Mouse (Mus musculus) thymus, adult 18-20 months (tissue): ENCODE measurements around the gene Rrbp1.

Experiments
- DNase-seq, 2 experiments: peaks; one replicate each; pipeline ENCODE4 v3.0.0; 2022; ENCODE audit warnings: mixed read lengths in 2 of 2

The Rrbp1 gene

DNA sequence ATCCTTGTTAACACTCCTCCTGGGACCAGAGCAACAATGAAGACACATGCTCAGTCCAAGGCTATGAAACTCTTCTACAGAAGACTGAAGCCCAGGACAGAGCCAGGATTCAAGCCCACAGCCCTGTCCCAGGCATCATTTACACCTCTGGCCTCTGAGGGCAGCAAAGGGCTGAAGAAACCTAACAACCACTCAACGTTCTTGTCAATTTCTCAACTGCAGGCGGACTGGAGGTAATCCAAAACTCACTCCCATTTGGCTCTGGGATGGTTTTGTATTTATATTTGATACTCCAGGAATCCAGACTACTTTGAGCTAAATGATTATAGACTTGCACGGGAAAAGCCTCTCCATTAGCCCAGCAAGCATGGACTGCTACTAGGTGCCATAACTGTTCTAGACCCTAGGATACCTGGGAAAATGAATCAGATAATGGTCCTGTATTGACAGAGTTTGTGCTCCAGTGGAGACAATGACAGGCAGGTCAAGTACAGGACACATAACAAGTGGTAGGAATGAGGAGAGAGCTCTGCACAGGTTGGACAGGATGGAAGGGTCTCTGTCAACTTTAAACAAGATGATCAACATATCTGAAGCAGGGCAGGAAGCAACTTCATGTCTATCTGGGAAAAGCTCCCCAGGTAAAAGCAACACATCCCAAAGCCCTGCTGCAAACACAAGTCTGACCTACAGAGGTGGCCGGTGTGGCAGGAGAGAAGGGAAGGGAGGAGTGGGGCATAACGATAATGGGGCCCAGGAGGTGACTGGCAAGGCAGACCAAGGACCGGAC, 5.7 kb downstream of the Rrbp1 start:
- DNase-seq = no peak

DNA sequence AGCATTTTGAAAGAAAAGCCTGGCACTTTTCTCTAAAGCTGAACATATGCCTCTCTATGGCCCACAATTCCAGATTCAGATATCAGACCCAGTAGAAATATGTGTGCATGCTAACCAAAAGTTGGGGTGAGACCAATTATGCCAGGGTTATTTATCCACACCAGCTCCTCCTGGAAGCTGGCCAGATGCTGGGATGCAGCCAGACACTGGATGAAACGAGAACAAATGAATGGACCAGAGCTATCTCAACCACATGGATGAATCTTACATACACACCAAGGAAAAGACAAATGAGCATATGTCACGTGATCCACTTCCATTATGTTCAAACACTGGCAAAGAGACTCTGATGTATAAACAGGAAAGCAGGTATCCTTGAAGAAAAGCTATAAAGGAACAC, 7.5 kb downstream of the Rrbp1 start:
- DNase-seq = no peak

DNA sequence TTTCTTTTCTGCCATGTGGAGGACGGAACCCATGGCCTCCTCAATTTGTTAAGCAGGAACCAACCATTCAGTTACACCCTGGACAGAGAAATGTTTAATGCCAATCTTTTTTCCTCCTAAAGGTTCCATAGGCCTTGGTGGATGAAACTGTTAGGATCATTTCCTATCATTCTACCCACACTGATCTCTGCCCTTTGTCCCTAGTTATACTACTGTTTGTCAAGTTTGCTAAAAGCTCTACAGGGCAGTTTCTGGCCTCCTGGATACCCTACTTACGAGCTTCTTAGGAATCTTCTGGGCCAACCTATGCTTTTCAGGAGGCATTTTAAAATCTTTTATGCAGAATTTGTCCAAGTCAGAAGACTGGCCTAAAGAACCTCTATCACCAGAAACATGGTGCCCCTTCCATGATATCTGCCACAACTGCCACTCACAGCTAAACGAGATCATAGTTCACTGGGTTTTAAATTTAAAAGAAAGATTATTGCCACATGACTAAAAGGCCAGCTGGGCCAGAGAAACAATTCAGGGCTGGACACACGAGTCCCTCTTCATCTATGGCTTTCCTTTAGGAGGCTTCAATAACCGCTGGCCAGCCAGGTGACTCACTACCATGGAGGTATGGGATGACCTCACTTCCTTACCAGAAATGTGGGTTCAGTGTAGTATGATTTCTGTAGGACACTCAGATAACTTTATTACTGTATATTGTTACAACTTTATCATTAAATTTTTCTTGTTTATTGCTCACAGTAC, 8.7 kb downstream of the Rrbp1 start:
- no peak for DNase-seq

DNA sequence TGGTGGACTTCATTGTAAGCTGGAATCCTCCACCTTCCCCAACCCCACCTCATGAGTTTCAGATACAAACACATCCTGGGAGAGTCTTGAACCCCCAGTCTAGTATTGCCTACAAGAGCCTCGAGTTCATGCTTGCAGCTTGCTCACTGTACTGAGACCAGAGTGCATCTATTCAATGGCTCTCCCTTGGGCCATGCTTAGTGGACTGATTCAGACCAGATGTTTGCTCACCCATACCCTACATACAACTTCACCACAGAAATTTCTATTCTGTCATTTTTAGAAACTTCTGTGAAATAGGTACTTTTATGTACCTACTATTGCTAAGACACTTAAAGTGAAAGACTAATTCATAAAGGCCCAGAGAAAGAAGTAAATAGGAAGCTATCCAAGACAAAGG, 18.1 kb downstream of the Rrbp1 start:
- no peak for DNase-seq

DNA sequence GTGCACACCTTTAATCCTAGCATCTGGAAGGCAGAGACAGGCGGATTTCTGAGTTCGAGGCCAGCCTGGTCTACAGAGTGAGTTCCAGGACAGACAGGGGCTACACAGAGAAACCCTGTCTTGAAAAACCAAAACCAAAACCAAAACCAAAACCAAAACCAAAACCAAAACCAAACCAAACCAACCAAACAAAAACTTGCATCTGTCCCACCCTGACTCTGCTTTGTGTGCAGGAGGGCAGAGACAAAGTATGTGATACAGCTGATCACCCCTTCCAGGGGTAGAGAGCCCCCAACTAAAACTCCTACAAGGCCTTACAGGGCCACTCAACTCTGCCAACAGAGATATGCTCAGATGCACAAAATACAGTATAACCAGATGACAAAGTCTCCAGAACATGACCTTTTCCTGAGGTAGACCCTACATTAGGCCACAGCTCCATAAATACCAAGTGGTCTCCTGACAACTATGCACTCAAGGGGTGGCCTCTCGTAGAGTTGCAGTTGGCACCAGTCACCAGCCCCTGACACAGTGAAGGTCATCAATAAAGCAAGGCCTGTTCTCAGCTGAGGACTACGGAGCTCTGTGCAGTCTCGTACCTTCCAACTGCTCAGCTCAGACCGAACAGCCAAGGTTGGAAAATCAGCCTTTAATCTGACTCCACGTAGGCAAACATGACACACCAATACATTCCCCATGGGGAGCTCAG, 18.9 kb downstream of the Rrbp1 start:
- DNase-seq = no peak

GRCm38 (mm10) chr2:143990997-143991396, 20.1 kb downstream of the Rrbp1 start:
- no peak for DNase-seq

DNA sequence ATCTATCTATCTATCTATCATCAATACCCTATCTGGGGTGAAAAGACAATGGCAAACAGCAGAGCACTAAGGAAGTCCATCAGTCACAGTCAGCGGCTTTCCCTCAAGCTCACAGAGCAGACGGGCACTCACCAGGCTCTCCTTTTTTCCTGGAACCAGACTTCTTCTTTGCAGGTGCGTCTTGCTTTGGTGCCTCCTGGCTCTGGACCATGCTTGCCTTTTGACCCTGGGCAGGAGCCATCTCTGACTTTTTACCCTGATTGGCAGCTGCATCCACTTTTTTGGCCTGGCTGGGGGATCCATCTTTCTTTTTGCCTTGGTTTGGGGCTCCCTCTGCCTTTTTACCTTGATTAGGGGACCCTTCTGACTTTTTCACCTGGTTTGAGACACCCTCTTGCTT, 23.0 kb downstream of the Rrbp1 start:
- no peak for DNase-seq

DNA sequence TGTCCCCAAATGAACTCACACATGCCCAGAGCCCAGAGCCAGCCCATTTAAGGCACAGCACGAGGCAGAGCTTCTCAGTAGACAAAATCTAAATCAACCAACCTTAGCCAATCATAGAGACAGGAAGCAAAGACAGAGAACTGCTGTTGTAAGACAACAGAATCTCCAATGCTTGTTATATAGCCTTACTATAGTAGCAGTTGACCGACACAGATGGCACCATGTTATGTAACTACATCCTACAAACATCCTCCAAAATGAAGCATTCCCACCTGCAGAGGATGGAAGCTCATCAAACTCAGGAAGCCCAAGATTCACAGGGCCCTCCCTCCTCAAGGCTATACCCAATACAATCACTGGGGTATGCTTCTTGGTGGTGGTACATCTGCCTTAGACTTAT, 23.6 kb downstream of the Rrbp1 start:
- DNase-seq = no peak

DNA sequence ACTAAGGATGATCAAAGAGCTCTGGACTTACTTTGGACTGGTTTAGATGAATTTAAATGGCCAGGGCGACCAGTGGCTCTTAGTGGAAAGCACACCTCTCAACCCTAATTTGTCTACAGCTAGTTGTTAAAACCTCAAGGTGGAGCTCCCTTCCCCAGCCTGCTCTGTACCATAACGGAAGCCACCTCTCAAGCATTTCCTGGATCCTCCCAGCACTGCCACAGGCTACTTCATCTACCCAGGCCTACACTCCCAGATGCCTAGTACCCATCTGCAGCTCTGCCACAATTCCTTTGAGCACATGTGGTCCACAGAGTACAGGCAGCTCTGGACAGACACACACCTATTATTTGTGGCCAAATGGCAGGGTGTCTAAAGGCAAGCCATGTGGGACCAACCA, 27.6 kb downstream of the Rrbp1 start:
- DNase-seq = no peak

DNA sequence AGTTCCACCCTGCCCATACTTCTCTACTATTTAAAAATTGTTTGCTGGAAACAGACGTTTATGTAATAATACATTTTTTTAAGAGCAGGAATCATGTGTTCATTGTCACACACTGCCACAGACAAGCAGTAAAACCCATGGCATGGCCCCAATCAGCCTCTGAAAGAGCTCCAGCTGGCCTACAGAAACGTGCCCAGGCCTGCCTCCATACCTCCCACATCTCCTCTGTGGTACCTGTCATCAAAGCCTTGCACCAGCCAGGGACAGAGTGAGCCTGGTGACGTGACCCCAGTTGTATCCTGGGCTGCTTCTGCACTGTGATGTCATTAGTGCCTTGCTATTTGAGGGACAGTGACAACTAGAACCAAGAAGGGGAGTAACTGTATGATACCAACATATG, 28.2 kb downstream of the Rrbp1 start:
- no peak for DNase-seq

GRCm38 (mm10) chr2:143982152-143982551, 28.9 kb downstream of the Rrbp1 start:
- no peak for DNase-seq

DNA sequence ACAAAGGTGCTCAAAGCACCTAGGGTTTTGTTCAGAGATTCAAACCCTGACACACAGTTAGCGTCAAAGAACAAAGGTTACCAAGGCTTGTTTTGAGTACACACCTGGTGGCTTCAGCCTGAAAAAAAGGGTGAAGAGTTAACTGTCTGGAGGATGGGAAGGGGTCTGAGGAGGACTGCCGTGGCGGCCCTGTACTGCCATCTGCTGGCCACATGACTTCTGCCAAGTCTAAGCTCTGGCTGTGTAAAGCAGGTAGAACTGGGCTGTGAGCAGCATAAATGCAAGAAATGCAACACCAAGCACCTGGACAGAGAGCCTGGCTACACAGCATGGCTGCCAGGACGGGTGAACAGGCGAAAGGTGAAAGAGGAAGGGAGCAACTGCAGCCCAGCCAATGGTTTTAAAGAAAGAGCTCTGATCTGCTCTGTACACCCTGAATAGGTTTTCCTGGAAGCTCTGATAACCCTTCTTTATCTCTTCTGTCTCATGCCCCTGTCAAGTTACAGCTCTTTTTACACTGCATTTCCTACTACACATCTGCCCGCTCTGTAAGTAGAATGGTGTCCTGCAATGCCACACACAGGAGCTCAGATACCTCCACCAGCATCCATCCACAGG, 30.2 kb downstream of the Rrbp1 start:
- peak; percentile 35 to 39 for DNase-seq

- no peak for DNase-seq
Measured at GRCm38 (mm10) chr2:143978444-143979147, 32.5 kb downstream of the Rrbp1 start.

- DNase-seq = no peak
Measured at GRCm38 (mm10) chr2:143975146-143975649, 35.9 kb downstream of the Rrbp1 start.

DNA sequence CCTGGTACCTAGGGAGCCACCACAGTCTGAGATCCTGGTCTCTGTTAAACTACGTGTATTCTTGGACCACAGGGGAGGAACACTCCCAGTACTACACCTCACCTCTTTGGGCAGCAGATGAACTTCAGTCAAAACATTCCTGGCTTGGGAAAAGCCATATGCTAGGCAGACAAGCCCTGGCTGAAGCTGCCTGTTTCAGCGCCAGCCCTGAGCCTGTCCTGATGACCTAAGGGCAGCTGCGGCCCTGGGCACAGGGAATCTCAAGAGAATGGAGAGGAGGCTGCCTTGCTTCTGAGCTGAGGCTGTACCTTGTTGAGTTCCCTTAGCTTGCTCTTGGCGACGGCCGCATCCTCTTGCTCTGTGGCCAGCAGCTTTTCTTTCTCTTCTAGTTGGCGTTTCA, 37.9 kb downstream of the Rrbp1 start:
- no peak for DNase-seq

GRCm38 (mm10) chr2:143971887-143972286, 39.2 kb downstream of the Rrbp1 start:
- no peak for DNase-seq

DNA sequence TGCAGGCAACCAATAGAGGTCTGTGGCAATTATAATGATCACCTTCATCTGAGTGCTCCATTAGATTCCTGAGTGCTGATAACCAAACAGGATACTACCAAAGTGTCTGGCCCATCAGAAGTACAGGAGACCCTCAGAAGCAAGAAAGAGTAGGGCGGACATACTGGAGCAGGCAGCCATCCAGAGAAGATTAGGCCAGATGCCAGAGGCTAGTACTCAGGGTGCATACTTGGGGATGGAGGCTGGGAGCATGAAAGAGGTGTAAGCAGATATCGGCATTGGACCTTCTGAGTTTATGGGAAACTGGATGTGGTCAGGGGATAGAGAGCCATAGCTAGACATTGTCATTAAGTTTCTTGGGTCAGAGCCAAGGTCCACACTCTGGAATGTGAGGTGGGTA, 40.2 kb downstream of the Rrbp1 start:
- no peak for DNase-seq

DNA sequence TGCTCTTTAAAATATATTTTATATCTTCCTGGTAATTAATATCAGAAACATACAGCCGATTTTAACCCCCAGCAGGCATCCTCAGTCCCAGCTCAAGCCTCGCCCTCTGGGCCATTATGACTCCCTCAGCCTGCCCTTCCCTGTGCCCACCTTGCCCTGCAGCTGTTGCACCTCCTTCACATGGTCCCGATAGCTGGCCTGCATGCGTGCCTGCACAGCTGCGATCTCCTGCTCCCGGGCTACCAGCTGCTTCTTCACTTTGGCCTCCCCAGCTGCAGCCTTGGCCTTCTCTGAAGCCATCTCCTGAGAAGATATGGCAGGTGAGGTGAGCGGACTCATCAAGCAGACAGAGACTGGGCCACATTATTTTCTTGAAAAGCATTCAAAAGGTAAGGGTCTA, 41.8 kb downstream of the Rrbp1 start:
- DNase-seq = no peak

- no peak for DNase-seq
Measured at GRCm38 (mm10) chr2:143963318-143963717, 47.7 kb downstream of the Rrbp1 start.

- no peak for DNase-seq
Measured at GRCm38 (mm10) chr2:143962192-143962591, 48.9 kb downstream of the Rrbp1 start.

DNA sequence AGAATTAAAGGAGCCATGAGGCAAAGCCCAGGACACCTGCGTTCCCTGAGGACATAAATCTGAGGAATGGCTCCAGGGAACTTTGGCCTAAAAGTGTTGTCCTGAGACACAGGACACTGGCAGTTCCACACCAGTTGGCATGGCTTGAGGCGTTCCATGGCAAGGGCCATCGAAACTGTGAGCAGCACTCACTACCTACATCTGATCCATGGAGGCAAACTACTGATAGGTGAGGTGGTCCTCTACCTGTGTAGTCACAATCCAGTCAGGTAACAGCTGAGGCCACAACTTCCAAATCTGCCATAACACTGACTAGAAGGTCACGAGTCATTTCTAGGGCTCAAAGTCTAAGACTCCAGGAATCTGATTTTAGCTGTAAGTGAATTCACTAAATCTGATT, 55.3 kb downstream of the Rrbp1 start:
- DNase-seq = no peak

DNA sequence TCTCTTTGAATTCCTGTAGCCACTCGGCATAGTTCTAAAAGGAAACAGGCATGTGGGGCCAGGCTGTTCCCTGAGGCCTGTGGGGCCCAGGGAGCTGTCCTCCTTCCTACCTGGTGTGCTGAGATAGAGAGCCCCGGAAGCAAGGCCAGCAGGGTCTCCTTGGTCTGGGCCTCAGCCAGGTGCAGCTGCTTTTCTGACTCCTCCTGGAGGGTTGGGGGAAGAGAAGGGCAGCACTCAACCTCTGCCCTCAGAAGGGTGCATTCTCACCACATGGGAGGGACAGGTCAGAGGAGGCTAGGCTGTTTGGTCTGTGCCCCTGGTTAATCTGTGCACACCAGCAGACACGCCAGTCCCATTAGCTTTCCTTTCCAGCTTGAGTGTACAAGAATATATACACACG, 56.1 kb downstream of the Rrbp1 start:
- DNase-seq = no peak

DNA sequence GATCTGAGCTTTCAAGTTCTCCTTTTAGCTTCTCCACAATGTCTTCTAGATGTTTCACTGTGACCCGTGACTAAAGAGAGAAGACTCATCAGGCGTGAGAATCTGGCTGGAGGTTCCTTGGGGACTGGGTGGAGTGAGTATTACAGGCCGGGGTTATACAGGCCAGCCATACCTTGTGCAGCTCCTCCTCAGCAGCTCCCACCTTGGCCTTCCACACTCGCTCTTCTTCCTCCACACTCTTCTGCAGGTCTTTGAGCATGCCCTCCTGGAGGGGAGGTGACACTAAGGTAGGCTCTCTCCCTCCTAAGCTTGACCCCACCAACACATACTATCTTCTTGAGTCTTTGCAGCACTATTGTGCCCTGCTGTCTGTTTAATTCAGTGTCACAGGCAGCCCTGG, 57.1 kb downstream of the Rrbp1 start:
- DNase-seq = no peak
